Mouse (Mus musculus): ENCODE measurements around the gene Ano1. TPM values are rescaled to one million over a fixed set of nuclear protein-coding genes. Genes with fewer than 3 reads are reported as not detected.

Ano1 gene
- total and polyA plus RNA-seq, 2 experiments from 2014 or later, result 5.8 to 8.3 TPM

- ATAC-seq (0 out of 2 replicates have a peak, but pooled peaks have one; percentile 31), DNase-seq (ENCODE audit: low spot score) (peak; percentile 25)
- H3K4me1 ChIP-seq (ENCODE audit: insufficient read depth, low read length), result no peaks in the 10 kb centered on the region
- peak overlapping the region; percentile 23 for H3K4me3 ChIP-seq (ENCODE audit: low read length)
- peak overlapping the region; percentile 48 for H3K4me2 ChIP-seq (ENCODE audit: low read depth, low read length)
- peak; percentile 43 for TF ChIP-seq CTCF (IDR thresholded peaks at IDR 0.05; ENCODE audit: low read depth)
- no peaks in the 10 kb centered on the region for H3K36me3 ChIP-seq (ENCODE audit: insufficient read depth, low read length)
- no peak overlapping the region for H3K9ac ChIP-seq (replicated peaks; ENCODE audit: low read length)
- WGBS, result 49% methylated on average over 36 of the region's 36 CpGs
- H3K27me3 ChIP-seq (ENCODE audit: insufficient read depth, low read length), result no peaks in the 10 kb centered on the region
- no peaks in the 10 kb centered on the region for H3K9me3 ChIP-seq (ENCODE audit: low read length)
- no peak overlapping the region for H3K27ac ChIP-seq
Observed at GRCm38 (mm10) chr7:144789601-144790556, 38.1 kb upstream of the Ano1 start.

GRCm38 (mm10) chr7:144788631-144789030 lies 36.9 kb upstream of the Ano1 start:
- Histone ChIP-seq H3K9me3 (ENCODE audit: low read length) (no peaks in the 10 kb centered on the region), H3K9ac (replicated peaks; ENCODE audit: low read length) (no peak overlapping the region), H3K27me3 (ENCODE audit: insufficient read depth, low read length) (no peaks in the 10 kb centered on the region), H3K36me3 (ENCODE audit: insufficient read depth, low read length) (no peaks in the 10 kb centered on the region), H3K27ac (no peak overlapping the region), H3K4me1 (ENCODE audit: insufficient read depth, low read length) (no peaks in the 10 kb centered on the region), H3K4me3 (ENCODE audit: low read length) (no peak overlapping the region), H3K4me2 (ENCODE audit: low read depth, low read length) (no peak overlapping the region)
- no peak for TF ChIP-seq CTCF (IDR thresholded peaks at IDR 0.05; ENCODE audit: low read depth)
- 32% methylated on average over 4 of the region's 4 CpGs for WGBS
- DNase-seq (ENCODE audit: low spot score) (peak; percentile 28), ATAC-seq (no peak)

- ATAC-seq (no peak), DNase-seq (ENCODE audit: low spot score) (no peak)
- H3K27ac ChIP-seq, result no peak overlapping the region
- no peaks in the 10 kb centered on the region for H3K27me3 ChIP-seq (ENCODE audit: insufficient read depth, low read length)
- no peaks in the 10 kb centered on the region for H3K9me3 ChIP-seq (ENCODE audit: low read length)
- TF ChIP-seq CTCF (IDR thresholded peaks at IDR 0.05; ENCODE audit: low read depth), result no peak
- no peak overlapping the region for H3K9ac ChIP-seq (replicated peaks; ENCODE audit: low read length)
- no peak overlapping the region for H3K4me2 ChIP-seq (ENCODE audit: low read depth, low read length)
- WGBS, result 84% methylated on average over 5 of the region's 5 CpGs
- H3K4me1 ChIP-seq (ENCODE audit: insufficient read depth, low read length), result no peaks in the 10 kb centered on the region
- H3K36me3 ChIP-seq (ENCODE audit: insufficient read depth, low read length), result no peaks in the 10 kb centered on the region
- no peak overlapping the region for H3K4me3 ChIP-seq (ENCODE audit: low read length)
Observed at GRCm38 (mm10) chr7:144787501-144787900, 35.7 kb upstream of the Ano1 start.

GRCm38 (mm10) chr7:144786571-144786970 lies 34.8 kb upstream of the Ano1 start:
- no peak for TF ChIP-seq CTCF (IDR thresholded peaks at IDR 0.05; ENCODE audit: low read depth)
- no peaks in the 10 kb centered on the region for H3K9me3 ChIP-seq (ENCODE audit: low read length)
- H3K4me3 ChIP-seq (ENCODE audit: low read length), result no peak overlapping the region
- no peak overlapping the region for H3K4me2 ChIP-seq (ENCODE audit: low read depth, low read length)
- H3K9ac ChIP-seq (replicated peaks; ENCODE audit: low read length), result no peak overlapping the region
- no peak overlapping the region for H3K27ac ChIP-seq
- H3K27me3 ChIP-seq (ENCODE audit: insufficient read depth, low read length), result no peaks in the 10 kb centered on the region
- DNase-seq (ENCODE audit: low spot score) (no peak), ATAC-seq (no peak)
- WGBS, result 74% methylated on average over 3 of the region's 3 CpGs
- H3K4me1 ChIP-seq (ENCODE audit: insufficient read depth, low read length), result no peaks in the 10 kb centered on the region; the same call in 1 of the 2 replicates
- H3K36me3 ChIP-seq (ENCODE audit: insufficient read depth, low read length), result no peaks in the 10 kb centered on the region

GRCm38 (mm10) chr7:144784176-144784575 lies 32.4 kb upstream of the Ano1 start:
- 78% methylated on average over 4 of the region's 4 CpGs for WGBS
- Histone ChIP-seq H3K36me3 (ENCODE audit: insufficient read depth, low read length) (no peaks in the 10 kb centered on the region), H3K9me3 (ENCODE audit: low read length) (no peaks in the 10 kb centered on the region), H3K9ac (replicated peaks; ENCODE audit: low read length) (no peak overlapping the region), H3K4me2 (ENCODE audit: low read depth, low read length) (no peak overlapping the region), H3K27me3 (ENCODE audit: insufficient read depth, low read length) (no peaks in the 10 kb centered on the region), H3K4me1 (ENCODE audit: insufficient read depth, low read length) (no peaks in the 10 kb centered on the region; the same call in 1 of the 2 replicates), H3K27ac (no peak overlapping the region), H3K4me3 (ENCODE audit: low read length) (no peak overlapping the region)
- DNase-seq (ENCODE audit: low spot score) (no peak), ATAC-seq (no peak)
- TF ChIP-seq CTCF (IDR thresholded peaks at IDR 0.05; ENCODE audit: low read depth), result no peak

- no peak overlapping the region for H3K9ac ChIP-seq (replicated peaks; ENCODE audit: low read length)
- H3K4me1 ChIP-seq (ENCODE audit: insufficient read depth, low read length), result no peaks in the 10 kb centered on the region; the same call in 1 of the 2 replicates
- TF ChIP-seq CTCF (IDR thresholded peaks at IDR 0.05; ENCODE audit: low read depth), result no peak
- no peak overlapping the region for H3K27ac ChIP-seq
- ATAC-seq (no peak), DNase-seq (ENCODE audit: low spot score) (no peak)
- WGBS, result 80% methylated on average over 1 of the region's 1 CpGs
- H3K36me3 ChIP-seq (ENCODE audit: insufficient read depth, low read length), result no peaks in the 10 kb centered on the region
- H3K9me3 ChIP-seq (ENCODE audit: low read length), result no peaks in the 10 kb centered on the region
- H3K4me2 ChIP-seq (ENCODE audit: low read depth, low read length), result no peak overlapping the region
- no peaks in the 10 kb centered on the region for H3K27me3 ChIP-seq (ENCODE audit: insufficient read depth, low read length)
- H3K4me3 ChIP-seq (ENCODE audit: low read length), result no peak overlapping the region
Observed at GRCm38 (mm10) chr7:144782402-144782801, 30.6 kb upstream of the Ano1 start.

GRCm38 (mm10) chr7:144781337-144781736 lies 29.6 kb upstream of the Ano1 start:
- Histone ChIP-seq H3K4me3 (ENCODE audit: low read length) (no peak overlapping the region), H3K9ac (replicated peaks; ENCODE audit: low read length) (no peak overlapping the region), H3K27me3 (ENCODE audit: insufficient read depth, low read length) (no peaks in the 10 kb centered on the region), H3K4me1 (ENCODE audit: insufficient read depth, low read length) (no peaks in the 10 kb centered on the region; the same call in 1 of the 2 replicates), H3K36me3 (ENCODE audit: insufficient read depth, low read length) (no peaks in the 10 kb centered on the region), H3K27ac (no peak overlapping the region), H3K9me3 (ENCODE audit: low read length) (no peaks in the 10 kb centered on the region), H3K4me2 (ENCODE audit: low read depth, low read length) (no peak overlapping the region)
- ATAC-seq (no peak), DNase-seq (ENCODE audit: low spot score) (peak; percentile 22)
- TF ChIP-seq CTCF (IDR thresholded peaks at IDR 0.05; ENCODE audit: low read depth), result peak; percentile 62
- WGBS, result 57% methylated on average over 5 of the region's 5 CpGs

Data from hindbrain, postnatal 0 days (tissue).